Mouse (Mus musculus) brain, embryonic 18.5 days (tissue): ENCODE measurements around the gene 1190002N15Rik.

Source experiments
- DNase-seq: peaks from one replicate; pipeline ENCODE4 v3.0.0-alpha.2; 2012; ENCODE audit warnings: low read depth, low spot score

The 1190002N15Rik gene

DNA sequence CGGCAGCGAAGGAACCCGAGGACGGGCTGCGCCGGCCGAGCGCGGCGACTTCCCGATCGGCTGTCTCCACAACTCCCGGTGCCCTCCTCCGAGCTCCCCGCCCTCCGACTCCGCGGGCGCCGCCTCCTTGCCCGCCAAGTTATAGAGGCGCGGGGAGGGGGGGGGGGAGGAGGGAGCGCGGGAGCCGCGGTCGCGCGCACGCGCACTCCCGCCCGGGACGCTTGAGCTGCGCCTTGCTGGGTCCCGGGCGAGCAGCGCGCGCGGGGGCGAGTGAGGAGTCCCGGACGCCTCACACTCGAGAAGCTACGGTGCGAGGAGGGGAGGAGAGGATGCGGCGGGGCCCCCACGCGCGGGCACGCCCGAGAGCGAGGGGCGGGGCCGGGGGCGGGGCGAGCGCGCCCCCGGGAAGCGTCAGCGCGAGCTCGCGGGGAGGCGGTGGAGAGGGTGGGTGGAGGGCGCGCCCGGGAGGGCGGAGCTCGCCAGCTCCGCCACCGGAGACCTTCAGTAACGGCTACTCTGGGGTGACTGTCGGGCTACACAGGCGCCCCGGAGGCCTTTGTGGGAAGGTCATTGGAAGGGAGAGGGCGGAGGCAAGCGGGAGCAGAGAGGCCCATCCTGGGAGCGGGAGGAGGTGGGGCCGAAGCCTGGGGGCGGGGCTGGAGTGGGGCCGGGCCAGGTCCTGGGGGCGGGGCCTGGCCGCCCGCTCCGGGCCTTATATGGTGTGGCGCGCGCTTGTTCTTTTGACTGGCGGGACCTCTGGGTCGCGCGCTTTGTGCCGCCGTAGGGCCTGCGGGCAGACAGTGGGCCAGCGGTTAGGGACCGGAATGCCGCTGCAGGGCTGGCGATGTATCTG is at the start of gene 1190002N15Rik:
Gene 1190002N15Rik (minus strand): TSS at position 112 of the 853 bp plus-strand sequence.
- DNase-seq: peak; percentile 85

DNA sequence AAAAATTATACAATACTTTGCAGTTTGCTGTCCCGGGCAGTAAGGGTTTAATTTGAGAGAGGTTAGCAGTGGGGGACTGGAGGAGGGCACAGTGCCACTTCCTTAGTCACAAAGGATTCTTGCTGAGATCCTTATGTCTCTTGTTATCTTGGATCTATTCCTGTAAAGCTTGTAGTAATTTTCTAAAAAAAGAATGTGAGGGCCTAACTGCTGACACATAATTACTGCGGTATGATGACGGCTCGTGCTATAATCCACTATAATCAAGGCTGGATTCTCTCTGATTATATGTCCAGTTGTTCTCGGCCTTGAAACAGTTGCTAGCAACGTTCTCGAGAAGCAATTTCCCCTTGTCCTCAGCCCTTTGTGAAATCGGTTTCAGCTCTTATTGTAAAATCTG is 44.4 kb upstream of the 1190002N15Rik start:
- DNase-seq: no peak

DNA sequence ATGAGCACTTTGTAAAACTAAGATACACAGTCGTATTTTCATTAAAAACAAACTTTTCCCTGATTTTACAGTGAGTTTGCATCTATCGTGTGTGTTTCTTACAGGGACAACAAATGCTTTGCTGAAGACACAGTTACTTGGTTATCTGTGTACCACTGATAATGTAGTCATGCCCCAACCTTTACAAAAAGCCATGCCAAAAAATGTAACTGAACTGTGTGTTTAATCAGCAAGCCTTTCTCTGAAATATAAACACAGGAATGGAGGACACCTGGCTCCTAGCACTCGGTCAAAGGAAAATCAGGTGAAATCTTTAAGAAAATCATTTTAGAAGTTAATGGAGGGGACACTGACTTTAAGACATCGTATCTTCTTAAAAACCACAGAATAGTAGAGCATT is 43.8 kb upstream of the 1190002N15Rik start:
- DNase-seq: no peak

DNA sequence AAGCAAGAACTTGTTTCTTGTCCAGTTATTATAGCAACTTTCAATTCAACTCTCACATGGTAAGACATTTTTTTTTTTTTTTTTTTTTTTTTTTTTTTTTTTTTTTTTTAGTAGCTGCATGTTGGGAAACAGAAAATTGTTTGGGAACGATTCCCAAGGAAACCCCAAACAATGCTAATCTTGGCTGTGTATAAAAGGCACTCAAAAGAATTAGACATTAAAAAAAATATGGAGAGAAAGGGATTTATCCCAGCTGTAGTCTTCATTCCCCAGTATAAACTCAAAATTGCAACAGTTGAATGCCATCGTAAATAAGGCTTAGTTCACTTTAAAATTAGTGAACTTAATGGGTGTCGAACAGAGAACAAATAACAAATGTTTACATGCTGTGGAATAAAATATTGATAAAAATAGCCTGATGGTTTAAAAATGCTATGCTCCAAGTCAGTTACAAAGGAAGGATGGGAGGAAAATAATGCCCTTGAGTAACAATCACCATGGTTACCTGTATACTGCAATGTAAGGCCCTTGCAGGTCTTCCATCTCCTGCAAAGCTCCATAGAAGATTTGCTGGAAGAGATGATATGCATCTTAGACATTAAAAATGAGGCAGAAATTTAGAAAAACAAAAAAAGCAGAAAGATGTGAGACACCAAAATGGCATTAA is 42.3 kb upstream of the 1190002N15Rik start:
- DNase-seq: no peak

DNA sequence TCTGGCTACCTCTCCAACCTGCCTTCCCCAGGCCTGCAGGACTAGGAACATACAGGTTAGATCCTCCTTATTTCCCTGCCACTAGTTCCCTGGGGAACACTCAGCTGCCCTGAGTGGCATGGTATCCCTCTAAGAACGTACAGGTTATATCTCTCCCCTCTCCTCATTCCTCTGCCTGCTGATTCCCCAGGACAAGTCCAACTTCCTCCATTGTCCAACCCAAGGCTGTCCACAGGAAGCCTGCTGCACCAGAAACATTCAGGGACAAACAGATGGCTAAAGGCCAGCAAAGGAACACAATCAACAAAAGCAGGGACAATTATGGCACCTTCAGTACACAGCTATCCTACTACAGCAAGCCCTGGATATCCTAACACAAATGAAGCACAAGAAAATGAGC is 33.9 kb upstream of the 1190002N15Rik start:
- no peak for DNase-seq

DNA sequence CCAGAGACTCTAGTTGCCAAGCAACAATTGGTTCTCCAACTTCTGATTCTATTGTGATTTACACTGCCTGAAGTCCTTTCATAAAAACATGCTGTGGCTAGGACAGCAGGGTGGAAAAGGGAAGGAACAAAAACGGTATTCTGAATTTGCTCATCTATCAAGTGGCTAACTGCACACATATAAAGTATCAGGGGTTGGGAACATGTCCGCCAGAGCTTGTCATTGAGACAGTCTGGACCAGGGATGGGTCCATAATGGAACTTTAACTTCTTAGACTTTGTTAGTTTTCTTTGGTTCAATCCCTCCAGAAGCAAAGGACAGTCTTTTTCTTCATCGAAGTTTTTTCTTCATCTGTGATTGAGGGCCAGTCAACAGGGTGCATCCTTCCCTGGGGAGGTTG is 30.5 kb upstream of the 1190002N15Rik start:
- no peak for DNase-seq

DNA sequence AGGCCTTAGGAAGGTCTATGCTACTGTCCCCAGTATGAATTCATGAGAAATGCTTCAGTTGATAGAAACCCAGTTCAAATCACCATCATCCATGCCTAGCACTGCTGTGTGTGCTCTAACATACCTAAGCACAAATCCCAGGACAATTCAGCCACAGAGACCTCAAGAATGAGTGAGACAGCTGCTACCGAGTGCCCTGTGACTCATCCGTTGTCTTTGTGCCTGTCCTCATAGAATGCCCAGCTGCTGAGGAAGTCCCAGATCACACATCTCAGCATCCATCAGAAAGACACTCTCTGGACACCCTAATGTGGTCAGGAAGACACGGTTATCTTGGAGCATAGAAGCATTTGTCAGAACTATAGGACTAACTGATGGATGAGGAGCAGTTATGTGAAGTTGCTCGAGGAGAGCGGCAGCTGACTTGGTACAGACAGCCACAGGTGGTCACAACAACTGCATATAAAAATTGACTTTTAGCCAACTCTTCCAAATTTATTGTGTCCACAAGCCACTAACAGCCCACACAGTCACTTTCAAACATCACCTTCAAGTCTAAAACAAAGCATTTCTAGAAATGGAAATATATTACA is 29.9 kb upstream of the 1190002N15Rik start:
- no peak for DNase-seq

DNA sequence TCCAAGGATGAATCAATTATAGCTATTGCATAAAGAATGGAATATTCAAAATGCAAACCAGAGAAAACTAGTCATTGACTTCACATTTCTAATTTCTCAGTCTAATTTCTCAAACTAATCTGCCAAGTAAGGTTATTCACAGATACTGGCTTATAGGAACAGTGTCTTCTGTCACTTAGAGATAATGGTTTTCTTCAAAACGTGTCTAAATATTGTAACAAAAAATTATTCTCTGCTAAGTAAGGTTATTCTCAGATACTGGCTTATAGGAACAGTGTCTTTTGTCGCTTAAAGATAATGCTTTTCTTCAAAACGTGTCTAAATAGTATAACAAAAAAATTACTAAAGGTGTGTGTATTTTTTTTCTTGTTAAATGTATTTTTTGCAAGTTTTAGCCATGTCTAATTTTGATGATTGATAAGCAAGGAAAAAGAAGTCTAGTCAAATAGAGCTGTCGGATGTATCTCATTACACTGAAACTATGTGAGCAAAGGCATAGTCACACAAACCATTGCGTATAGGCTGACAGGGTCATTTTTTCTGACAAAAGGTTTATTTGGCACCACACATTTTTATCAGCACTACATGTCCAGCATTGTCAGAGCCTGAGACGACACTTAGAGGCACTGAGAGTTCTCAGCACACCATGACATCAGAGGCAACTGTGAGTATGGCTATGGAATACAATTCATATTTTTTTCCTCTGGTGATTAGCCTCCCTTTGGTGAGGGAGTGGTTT is 19.1 kb upstream of the 1190002N15Rik start:
- DNase-seq: no peak

DNA sequence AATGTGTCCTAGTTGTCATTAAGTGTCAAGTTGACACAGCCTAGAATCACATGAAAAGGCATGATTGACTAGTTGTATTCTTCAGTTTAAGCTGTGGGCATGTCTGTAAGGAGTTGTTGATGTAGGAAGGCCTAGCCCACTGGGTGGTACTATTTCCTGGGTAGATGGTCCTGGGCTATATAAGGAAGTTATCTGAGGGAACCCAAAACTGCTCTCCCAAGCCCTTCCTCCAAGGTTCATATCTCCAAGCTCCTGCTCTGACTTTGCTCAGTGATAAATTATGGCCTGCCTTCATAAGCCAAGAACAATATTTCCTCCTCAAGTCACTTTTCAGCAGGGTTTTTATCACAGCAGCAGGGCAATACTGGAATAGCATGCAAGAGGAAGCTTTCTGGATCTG is 18.4 kb upstream of the 1190002N15Rik start:
- DNase-seq: no peak

DNA sequence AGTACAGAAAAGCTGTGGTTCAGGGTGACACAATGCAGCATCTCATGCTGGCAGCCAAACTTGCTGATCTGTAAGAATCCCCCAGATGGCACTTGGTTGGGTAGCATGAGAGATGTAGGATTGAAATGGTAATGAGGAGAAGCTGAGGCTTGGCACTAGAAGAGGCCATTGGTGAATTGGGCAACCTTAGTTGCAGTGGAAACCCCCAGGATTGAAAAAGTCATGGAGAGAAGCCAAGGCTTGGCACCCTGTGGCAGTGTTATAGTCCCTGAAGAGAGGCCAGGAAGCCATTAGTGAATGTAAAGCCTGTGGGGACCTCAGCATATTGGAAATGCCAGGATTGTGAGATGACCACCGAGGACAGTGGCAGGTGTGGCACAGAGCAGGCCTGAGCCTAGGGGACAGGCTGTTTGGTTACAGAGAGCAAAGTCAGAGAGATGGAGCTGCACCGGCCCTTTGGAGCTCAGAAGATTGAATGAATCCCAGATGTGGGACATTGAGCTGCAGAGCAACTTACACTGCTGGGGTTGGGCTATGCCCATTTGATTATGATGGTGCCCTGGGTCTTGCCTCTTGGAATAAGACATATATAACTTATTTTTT is 12.7 kb upstream of the 1190002N15Rik start:
- no peak for DNase-seq

DNA sequence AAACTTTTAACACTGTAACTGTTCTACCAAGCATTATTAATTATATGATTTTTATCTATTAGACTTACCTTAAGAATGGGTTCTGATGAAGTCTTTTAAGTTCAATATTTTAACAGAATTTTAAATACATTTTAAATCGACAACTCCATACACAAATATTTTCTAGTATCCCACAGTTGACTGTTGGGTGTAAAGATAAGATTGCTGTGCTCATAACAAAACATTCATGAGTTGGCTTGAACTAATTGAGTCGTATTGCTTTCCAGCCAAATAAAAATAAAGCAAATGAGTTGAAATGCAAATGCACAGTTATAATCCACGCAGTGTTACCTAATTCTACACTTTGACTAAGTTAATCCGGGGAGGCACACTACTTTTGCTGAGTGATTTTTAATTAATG is 6.0 kb upstream of the 1190002N15Rik start:
- DNase-seq: no peak

DNA sequence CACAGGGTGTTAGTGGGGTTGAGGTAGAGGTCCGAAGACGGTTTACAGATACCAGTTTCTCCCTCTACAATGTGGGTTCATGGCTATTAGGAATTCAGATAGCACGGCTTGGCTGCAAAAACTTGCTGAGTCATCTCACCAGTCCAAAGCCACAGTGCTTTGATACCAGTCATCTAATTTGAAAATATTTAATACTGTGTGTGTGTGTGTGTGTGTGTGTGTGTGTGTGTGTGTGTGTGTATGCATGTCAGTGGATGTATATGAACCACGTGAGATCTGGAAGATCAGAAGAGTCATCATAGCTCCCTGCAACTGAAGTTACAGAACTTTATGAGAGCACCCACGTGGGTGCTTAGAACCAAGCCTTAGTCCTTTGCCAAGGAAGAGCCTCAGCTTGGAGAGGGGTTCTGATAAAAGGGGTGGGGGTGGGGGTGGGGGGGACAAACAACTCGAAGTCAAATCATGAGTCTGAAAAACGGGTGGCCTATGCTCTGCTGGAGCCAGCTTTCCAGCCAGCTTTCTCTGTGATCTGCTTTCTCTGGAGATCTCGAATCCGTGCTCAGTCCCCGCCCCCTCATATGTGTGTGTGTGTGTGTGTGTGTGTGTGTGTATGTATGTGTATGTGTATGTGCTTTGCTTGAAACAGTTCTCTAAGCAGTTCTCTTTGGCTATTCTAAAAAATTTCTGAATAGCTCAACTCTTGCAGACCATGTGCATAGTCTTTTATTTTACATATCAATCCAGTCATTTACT is 2.6 kb upstream of the 1190002N15Rik start:
- no peak for DNase-seq

DNA sequence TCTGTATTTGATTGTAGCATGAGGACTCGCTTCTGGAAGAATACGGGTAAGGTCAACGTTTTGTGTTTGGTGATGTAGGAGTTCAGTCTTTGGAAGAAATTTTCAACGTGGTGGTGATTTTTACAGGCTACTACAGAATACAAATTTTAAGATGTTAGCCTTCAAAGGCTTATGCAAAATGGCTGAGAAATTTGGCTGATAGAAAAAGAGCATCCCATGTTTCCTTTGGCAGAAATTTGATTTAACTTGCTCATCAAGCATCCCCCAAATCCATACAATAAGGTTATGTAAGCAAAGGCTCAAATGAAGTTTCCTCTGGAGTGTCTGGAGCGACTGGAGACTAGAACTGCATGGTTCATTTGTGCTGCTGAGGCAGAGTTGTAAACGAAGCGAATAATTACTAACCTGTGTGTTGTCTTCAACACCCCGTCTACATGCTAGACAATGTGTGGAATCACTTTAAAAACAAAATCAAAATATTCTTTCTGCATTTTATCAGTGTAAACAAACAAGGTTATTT is 1.5 kb upstream of the 1190002N15Rik start:
- no peak for DNase-seq

DNA sequence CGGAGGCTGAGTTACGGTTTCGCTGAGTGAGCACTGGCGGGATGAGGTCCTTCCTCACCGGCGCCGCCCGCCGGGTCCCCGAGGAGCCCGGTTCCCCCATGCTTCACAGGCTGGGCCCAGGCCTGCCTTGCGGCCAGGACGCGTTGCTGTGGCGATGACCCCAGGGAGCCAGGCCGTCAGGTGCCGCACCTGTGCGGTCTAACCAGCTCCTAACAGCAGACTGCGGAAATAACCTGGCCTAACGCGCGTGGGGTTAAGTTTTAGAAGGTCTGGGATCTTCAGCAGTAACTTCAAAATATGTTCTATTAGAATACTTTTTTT is 902 bp upstream of the 1190002N15Rik start:
- DNase-seq: no peak

DNA sequence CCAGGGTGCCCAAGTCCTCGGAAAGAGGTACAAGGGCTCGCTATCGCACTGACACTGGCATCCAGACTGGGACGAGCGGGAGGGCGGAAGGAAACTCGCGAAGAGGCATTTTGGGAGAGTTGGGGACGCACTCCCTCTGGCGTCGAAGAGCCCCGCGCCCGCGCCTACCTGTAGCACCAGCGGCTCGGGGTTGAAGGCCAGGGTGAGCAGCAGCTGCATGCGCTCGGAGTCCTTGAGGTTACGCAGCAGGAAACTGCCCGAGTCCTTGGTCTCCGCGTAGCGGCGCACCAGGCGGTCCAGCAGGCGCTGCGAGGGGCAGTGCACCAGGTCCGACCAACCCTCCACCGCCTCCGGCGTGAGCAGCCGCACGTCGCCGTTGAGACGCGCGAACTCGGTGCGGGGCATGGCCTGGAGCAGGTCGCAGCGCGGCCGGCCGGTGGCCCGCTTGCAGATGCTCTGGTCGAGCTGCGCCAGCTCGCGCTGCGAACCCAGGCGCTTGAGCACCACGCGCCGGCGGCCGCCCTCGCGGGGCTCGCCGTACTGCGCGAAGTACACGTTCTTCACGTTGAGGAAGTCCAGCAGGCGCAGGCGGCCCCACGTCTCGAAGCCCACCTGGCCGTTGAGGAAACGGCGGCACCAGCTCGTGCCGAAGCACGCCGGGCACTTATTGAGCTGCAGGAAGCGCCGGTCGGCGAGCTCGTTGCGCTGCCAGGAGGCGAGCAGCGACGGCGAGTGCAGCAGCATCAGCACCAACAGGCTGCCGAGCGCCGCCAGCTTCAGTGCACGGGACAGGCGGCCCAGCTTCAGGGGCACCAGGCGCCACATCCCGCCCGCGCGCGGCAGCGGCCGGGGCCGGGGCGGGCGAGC is 597 bp downstream of the 1190002N15Rik start:
- peak; percentile 37 for DNase-seq

DNA sequence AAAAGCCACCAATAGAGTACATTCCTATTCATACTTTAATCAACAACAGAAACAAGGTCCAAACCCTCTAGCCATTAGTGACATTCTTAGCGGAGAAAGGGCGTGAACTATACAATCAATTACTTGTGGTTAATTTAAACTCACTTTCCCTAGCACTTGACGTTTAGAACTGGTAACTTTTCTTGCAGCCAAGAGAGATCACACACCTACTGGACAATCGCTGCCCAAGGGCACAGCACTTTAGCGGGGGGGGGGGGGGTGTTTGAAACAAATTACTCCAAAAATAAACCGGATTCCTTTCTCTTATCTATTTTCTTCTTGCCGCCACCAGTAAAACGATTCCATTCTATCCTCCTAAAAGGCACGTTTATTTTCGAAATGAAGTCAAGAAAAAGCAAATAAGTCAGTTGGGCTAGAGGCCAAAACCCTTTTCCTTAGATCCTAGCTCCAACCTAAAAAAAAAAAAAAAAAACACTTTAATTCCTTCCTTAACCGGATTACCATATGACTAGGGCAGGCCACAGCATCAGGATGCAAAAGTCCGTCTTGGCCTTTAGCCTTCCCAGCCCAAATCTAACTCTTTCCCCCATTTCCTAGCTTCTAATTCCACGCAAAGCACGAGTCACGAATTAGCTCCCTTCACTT is 1.5 kb downstream of the 1190002N15Rik start:
- no peak for DNase-seq

DNA sequence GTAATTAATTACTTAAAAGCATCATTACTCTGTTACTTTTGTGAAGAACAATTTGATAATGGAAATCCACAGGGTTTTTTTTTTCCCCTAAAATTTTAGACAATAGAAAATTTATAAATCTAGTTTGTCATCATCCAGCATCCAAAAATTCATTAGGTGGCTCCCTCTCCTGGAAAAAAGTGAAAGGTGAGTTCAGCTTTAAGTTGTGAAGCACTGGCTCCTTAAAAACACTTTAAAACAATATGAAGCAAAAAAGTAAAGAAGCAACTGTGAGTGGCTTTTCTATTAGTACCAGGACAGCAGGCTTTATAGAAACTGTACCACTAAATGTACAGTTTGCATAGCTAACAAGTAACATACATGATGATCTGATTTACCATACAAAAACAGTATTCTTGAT is 3.1 kb downstream of the 1190002N15Rik start:
- DNase-seq: no peak

DNA sequence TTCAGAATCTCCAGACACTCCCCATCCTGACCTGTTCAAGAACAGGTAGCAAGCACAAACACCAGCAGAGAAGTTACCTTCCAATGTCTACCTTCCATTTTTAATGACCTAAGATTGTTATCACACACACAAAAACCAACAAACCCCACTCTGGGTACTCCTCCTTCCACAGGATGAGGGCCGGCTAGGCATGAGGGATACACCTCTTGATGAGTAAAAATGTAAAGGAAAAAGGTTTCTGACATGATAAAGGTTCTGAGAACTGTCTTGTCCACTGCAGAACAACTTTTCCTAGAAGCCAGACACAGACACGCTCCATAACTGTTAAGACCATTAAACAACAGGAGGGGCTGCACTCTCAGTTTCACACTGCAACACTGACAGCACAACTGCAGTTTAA is 3.7 kb downstream of the 1190002N15Rik start:
- no peak for DNase-seq

DNA sequence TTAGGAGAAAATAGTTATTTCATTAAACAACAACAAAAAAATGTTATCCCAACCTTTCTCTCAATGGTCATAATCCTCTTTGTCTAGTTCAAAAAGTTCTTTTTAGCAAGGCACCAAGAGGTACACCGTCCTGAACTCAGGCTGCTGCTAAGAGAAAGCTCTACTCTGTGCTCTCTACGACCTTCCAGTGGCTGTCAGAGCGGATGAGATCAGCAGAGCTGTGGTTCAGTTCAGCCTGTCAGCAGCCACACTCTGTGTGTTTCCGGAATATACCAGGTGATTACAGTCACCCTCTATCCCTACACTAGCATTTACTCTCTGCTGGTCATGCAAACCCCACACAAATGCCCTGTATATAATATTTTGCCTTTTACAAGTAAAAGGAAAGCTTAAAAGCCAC is 4.2 kb downstream of the 1190002N15Rik start:
- no peak for DNase-seq
